Mouse (Mus musculus) skeletal muscle tissue, adult 2 months (tissue): ENCODE data around the gene Gm10912.
A peak's percentile ranks its signal among the peaks of the same experiment; 100 is the strongest.
"Not testable (repeated sequence)": the region's sequence is repeated elsewhere in the genome, so short reads cannot be mapped to it uniquely, and the experiment has no call there.

ENCODE experiments used
- DNase-seq: peaks from one replicate; pipeline ENCODE4 v3.0.0-alpha.2; 2012; ENCODE audit warnings: low read depth, low spot score

Gene Gm10912

GRCm38 (mm10) chr2:104068450-104068849 lies 2.8 kb downstream of the Gm10912 start, which contains the start of gene Gm10799:
Gene Gm10799, minus strand, starts transcription at chr2:104068550.
- not testable (repeated sequence) for DNase-seq

GRCm38 (mm10) chr2:104069704-104070185 lies 4.1 kb downstream of the Gm10912 start, which contains the start of gene Cd59b:
Gene Cd59b, plus strand, starts transcription at chr2:104069849.
- peak; percentile 25 for DNase-seq

- DNase-seq: not testable (repeated sequence)
Observed at GRCm38 (mm10) chr2:104078285-104078684, 12.7 kb downstream of the Gm10912 start.

- DNase-seq: not testable (repeated sequence)
Observed at GRCm38 (mm10) chr2:104081436-104082050, 15.9 kb downstream of the Gm10912 start.

GRCm38 (mm10) chr2:104082474-104082873 lies 16.8 kb downstream of the Gm10912 start:
- no peak for DNase-seq

- DNase-seq: not testable (repeated sequence)
Observed at GRCm38 (mm10) chr2:104084027-104084426, 18.4 kb downstream of the Gm10912 start.

- DNase-seq: not testable (repeated sequence)
Observed at GRCm38 (mm10) chr2:104087562-104087961, 21.9 kb downstream of the Gm10912 start.

- DNase-seq: no peak
Observed at GRCm38 (mm10) chr2:104093305-104093704, 27.7 kb downstream of the Gm10912 start.

GRCm38 (mm10) chr2:104095741-104096213 lies 30.2 kb downstream of the Gm10912 start, which contains the start of gene Cd59a:
Gene Cd59a, plus strand, starts transcription at chr2:104095801.
- peak; percentile 48 for DNase-seq

- no peak for DNase-seq
Observed at GRCm38 (mm10) chr2:104096256-104096655, 30.6 kb downstream of the Gm10912 start.

- not testable (repeated sequence) for DNase-seq
Observed at GRCm38 (mm10) chr2:104096796-104097195, 31.2 kb downstream of the Gm10912 start.

- DNase-seq: not testable (repeated sequence)
Observed at GRCm38 (mm10) chr2:104097396-104097795, 31.8 kb downstream of the Gm10912 start.

GRCm38 (mm10) chr2:104098529-104099230 lies 33.1 kb downstream of the Gm10912 start:
- DNase-seq: no peak

GRCm38 (mm10) chr2:104099231-104099585 lies 33.6 kb downstream of the Gm10912 start:
- DNase-seq: no peak

GRCm38 (mm10) chr2:104099946-104100345 lies 34.3 kb downstream of the Gm10912 start:
- no peak for DNase-seq

GRCm38 (mm10) chr2:104104800-104105199 lies 39.2 kb downstream of the Gm10912 start:
- DNase-seq: no peak

GRCm38 (mm10) chr2:104109021-104109420 lies 43.4 kb downstream of the Gm10912 start:
- DNase-seq: not testable (repeated sequence)

GRCm38 (mm10) chr2:104109528-104109927 lies 43.9 kb downstream of the Gm10912 start:
- DNase-seq: no peak

- DNase-seq: no peak
Observed at GRCm38 (mm10) chr2:104110031-104110430, 44.4 kb downstream of the Gm10912 start.

- not testable (repeated sequence) for DNase-seq
Observed at GRCm38 (mm10) chr2:104111170-104111797, 45.7 kb downstream of the Gm10912 start.

- DNase-seq: not testable (repeated sequence)
Observed at GRCm38 (mm10) chr2:104113563-104113962, 47.9 kb downstream of the Gm10912 start.

GRCm38 (mm10) chr2:104114898-104115297 lies 49.3 kb downstream of the Gm10912 start:
- no peak for DNase-seq
